Mouse (Mus musculus) thymus, adult 2 months (tissue): ENCODE measurements at regions not wholly inside any gene's neighbourhood (a gene's known extent, or its start where the extent isn't known, plus 50 kb on each side); places are given as distances from the start of the nearest gene placed in this dataset.

Experiments
- CTCF ChIP-seq: fragments of 200-500 bp; IDR thresholded peaks from 2 replicates; pipeline ENCODE4 v1.5.1; 2012; ENCODE audit warnings: mild to moderate bottlenecking, control low read depth, low read length, moderate library complexity, borderline replicate concordance; ENCODE audit not compliant: control insufficient read depth, poor library complexity, insufficient read depth; ENCODE audit errors: extremely low read depth
- POLR2A ChIP-seq: fragments of 200-500 bp; IDR thresholded peaks from 2 replicates; pipeline ENCODE4 v1.6.1; 2012; ENCODE audit warnings: mild to moderate bottlenecking, low read length, control low read depth, moderate library complexity; ENCODE audit not compliant: control insufficient read depth, poor library complexity, insufficient read depth; ENCODE audit errors: extremely low read depth

DNA sequence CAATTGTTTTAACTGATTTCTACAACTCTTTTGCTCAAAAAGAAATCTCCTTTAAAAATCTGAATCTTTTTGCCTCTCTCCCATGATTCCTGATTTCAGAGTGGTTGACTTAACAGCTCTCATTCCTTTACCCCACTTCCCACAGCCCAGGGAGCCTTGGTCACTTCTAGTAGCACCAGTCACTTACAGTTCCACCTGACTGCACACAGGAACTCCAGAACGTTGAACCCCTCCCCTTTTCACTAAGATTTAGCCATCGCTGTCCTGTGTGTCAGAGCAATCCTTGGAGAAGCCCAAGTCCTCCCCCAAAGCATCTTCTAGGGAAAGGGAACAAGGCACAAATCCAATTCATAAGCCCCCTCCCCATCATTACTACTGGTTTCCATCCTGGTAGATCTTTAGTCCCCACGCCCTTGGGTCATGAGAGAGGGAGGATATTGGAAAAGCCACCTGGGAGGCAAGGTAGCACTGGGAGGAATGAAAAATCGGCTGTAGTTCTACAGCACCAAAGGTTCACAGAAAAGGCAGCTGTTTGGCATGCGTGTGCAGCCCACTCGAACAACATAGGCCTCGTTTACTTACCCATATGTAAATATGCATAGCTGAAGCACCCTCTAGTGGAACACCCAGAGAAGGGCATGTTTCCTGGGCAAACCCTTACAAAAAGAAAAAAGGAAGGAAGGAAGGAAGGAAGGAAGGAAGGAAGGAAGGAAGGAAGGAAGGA is 96.7 kb downstream of the Npy start:
- no peak for TF ChIP-seq CTCF
- no peak for TF ChIP-seq POLR2A
